Mouse (Mus musculus): Measurements from ENCODE around the gene Ing1.
"Not testable (repeated sequence)": the region's sequence is repeated elsewhere in the genome, so short reads cannot be mapped to it uniquely, and the experiment has no call there.

Ing1 gene

GRCm38 (mm10) chr8:11551497-11551896 is 3.9 kb upstream of the Ing1 start:
- not testable (repeated sequence) for DNase-seq

GRCm38 (mm10) chr8:11552390-11552789 is 3.0 kb upstream of the Ing1 start:
- no peak for DNase-seq

GRCm38 (mm10) chr8:11555720-11556591 is 585 bp downstream of the Ing1 start:
- DNase-seq: peak; percentile 100

GRCm38 (mm10) chr8:11556691-11557423 is 1.5 kb downstream of the Ing1 start:
- peak; percentile 43 for DNase-seq

GRCm38 (mm10) chr8:11557424-11557767 is 2.0 kb downstream of the Ing1 start:
- DNase-seq: peak; percentile 38

GRCm38 (mm10) chr8:11557768-11558629 is 2.6 kb downstream of the Ing1 start:
- DNase-seq: peak; percentile 99

- no peak for DNase-seq
These were observed 4.1 kb downstream of the Ing1 start for GRCm38 (mm10) chr8:11559511-11559910.

- DNase-seq: no peak
These were observed 4.8 kb downstream of the Ing1 start for GRCm38 (mm10) chr8:11560220-11560619.

GRCm38 (mm10) chr8:11564236-11564635 is 8.9 kb downstream of the Ing1 start:
- DNase-seq: no peak

GRCm38 (mm10) chr8:11564721-11565120 is 9.3 kb downstream of the Ing1 start:
- DNase-seq: no peak

GRCm38 (mm10) chr8:11568193-11568592 is 12.8 kb downstream of the Ing1 start:
- DNase-seq: not testable (repeated sequence)

- no peak for DNase-seq
These were observed 14.1 kb downstream of the Ing1 start for GRCm38 (mm10) chr8:11569260-11570097.

GRCm38 (mm10) chr8:11570742-11571141 is 15.4 kb downstream of the Ing1 start:
- DNase-seq: no peak

- no peak for DNase-seq
These were observed 16.6 kb downstream of the Ing1 start for GRCm38 (mm10) chr8:11571950-11572349.

- no peak for DNase-seq
These were observed 17.1 kb downstream of the Ing1 start for GRCm38 (mm10) chr8:11572428-11572827.

GRCm38 (mm10) chr8:11574911-11575603 is 19.7 kb downstream of the Ing1 start:
- no peak for DNase-seq

- no peak for DNase-seq
These were observed 20.4 kb downstream of the Ing1 start for GRCm38 (mm10) chr8:11575604-11576384.

GRCm38 (mm10) chr8:11585513-11586373 is 30.4 kb downstream of the Ing1 start:
- DNase-seq: no peak

- no peak for DNase-seq
These were observed 31.0 kb downstream of the Ing1 start for GRCm38 (mm10) chr8:11586374-11586745.

- no peak for DNase-seq
These were observed 36.5 kb downstream of the Ing1 start for GRCm38 (mm10) chr8:11591837-11592236.

Measured in layer of hippocampus, adult 9-11 months (tissue).